Mouse (Mus musculus) adrenal gland, adult 18-20 months (tissue): Measurements from ENCODE around the gene Tmem94. TPM values are rescaled to one million over a fixed set of nuclear protein-coding genes. Genes with fewer than 3 reads are reported as not detected.

Experiments used
- microRNA-seq, 2 experiments: library from miRNA; unstranded; fragments of <30 nt; microRNA quantifications; one replicate each; pipeline ENCODE4 v1.2.0; 2021; ENCODE audit warnings: borderline number of aligned reads in 2 of 2
- total RNA-seq, 2 experiments: library from RNA; stranded (reverse); gene quantifications; 1 replicate in 1 of 2; 2 replicates in 1 of 2; pipeline ENCODE4 v1.2.3; 2021

Tmem94 gene
- total RNA-seq, 2 experiments from 2014 or later: 57.3 to 70.3 TPM

Small RNAs within 50 kb of the gene (microRNA-seq; reads per million reads assigned to microRNA genes)
- gene Mir5621: 0 to 0.95 reads per million in 2 experiments

Other genes with a start within 250 kb of the Tmem94 start
- 100 to 1,000 TPM; 219 to 240 TPM for gene Sumo2, start 229.2 kb upstream of the Tmem94 start, total RNA-seq
- gene Nup85, start 201.0 kb upstream of the Tmem94 start, total RNA-seq: 10 to 100 TPM; 33.2 to 43.0 TPM
- 100 to 1,000 TPM; 105 to 107 TPM for gene Mrps7, start 161.5 kb upstream of the Tmem94 start, total RNA-seq
- gene Gga3, start 161.4 kb upstream of the Tmem94 start, total RNA-seq: 10 to 100 TPM; 25.6 to 27.0 TPM
- 100 to 1,000 TPM in 1 of 2 experiments, 10 to 100 TPM in 1; 85.4 to 145 TPM for gene Mif4gd, start 152.5 kb upstream of the Tmem94 start, total RNA-seq
- 100 to 1,000 TPM; 108 to 204 TPM for gene Slc25a19, start 137.1 kb upstream of the Tmem94 start, total RNA-seq
- gene Grb2, start 56.8 kb upstream of the Tmem94 start, total RNA-seq: 100 to 1,000 TPM in 1 of 2 experiments, 10 to 100 TPM in 1; 97.2 to 132 TPM
- 10 to 100 TPM; 55.1 to 59.8 TPM for gene Caskin2, start 48.2 kb downstream of the Tmem94 start, total RNA-seq
- gene Tsen54, start 49.3 kb downstream of the Tmem94 start, total RNA-seq: 10 to 100 TPM; 15.5 to 20.3 TPM
- 1 to 10 TPM; 5.8 to 8.0 TPM for gene Llgl2, start 58.6 kb downstream of the Tmem94 start, total RNA-seq
- not detected for gene Myo15b, start 93.0 kb downstream of the Tmem94 start, total RNA-seq
- gene Smim5, start 134.5 kb downstream of the Tmem94 start, total RNA-seq: under 1 TPM in 1 of 2 experiments, not detected in 1; 0.74 TPM
- gene Smim6, start 146.6 kb downstream of the Tmem94 start, total RNA-seq: not detected
- gene Sap30bp, start 167.8 kb downstream of the Tmem94 start, total RNA-seq: 10 to 100 TPM; 37.3 to 47.6 TPM
- 10 to 100 TPM; 17.1 to 27.1 TPM for gene Recql5, start 168.0 kb downstream of the Tmem94 start, total RNA-seq
- 1 to 10 TPM; 3.1 to 3.7 TPM for gene Itgb4, start 209.3 kb downstream of the Tmem94 start, total RNA-seq
- gene Galk1, start 247.3 kb downstream of the Tmem94 start, total RNA-seq: 10 to 100 TPM; 26.8 to 33.1 TPM